ENCODE assay signal across 9 mouse cellular contexts in the genomic region with DNA sequence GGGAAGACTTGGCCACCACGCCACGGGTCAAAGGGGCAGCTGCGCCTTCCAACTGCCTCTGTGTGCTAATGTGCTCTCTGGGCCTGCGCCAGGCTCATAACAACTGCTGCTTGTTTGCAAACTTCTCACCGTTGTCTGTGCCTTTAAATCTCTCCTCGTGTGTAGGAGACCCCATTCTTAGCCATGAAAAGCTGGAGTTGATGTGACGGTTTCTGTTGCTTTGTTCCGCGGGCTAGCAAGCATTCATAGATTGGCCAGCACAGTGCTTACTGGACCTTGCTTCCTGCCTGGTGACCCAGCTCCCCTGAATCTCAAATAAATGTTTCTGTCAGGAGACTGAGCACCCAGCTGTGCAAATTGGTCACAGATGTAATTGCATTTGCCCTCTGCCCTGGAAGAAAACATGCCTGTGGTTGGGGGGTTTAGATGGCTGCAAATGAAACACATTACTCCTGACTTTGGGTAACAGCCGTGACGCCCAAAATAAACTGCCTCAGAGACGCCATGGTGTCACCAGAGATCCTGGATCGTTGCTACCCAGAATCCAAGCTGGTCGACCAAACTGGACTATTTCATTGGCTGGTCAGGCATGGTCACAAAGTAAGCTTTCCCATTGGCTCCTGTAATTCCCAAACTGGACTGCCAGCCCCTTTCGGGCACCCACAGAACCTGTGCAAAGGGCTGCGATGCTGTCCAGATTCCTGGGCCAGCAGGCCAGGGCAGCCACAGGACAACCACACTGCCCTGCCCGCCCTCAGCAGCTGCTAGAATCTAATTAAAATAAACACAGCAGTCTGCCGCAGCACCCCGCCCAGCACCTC. TPM values are rescaled to one million over a fixed set of nuclear protein-coding genes. Genes with fewer than 3 reads are reported as not detected.
DNase-seq lines count a peak whose midpoint lies in the region; ATAC-seq and TF ChIP-seq lines count a peak whose summit lies in the region.
"Had no signal": no experiment of that assay in that cellular context is flagged by ENCODE, and none has a peak within 500 bp of the region (broad histone marks: within the 10 kb centered on the region; RNA-seq: fewer than 3 reads in every experiment).

No protein-coding gene starts in this region.

- peaks cover 38% of the 10 kb centered on the region for H3K4me1 ChIP-seq in forebrain, embryonic 10.5 days
- H3K4me1 ChIP-seq in forebrain, postnatal 0 days (ENCODE audit: insufficient read depth) = no peaks in the 10 kb centered on the region
- H3K4me1 ChIP-seq in hindbrain, postnatal 0 days (ENCODE audit: insufficient read depth, low read length) = peaks cover 13% of the 10 kb centered on the region

- H3K36me3 ChIP-seq in forebrain, embryonic 10.5 days (replicated peaks) = no peaks in the 10 kb centered on the region
- H3K36me3 ChIP-seq in forebrain, postnatal 0 days (ENCODE audit: insufficient read depth) = no peaks in the 10 kb centered on the region
- H3K36me3 ChIP-seq in hindbrain, postnatal 0 days (ENCODE audit: insufficient read depth, low read length) = no peaks in the 10 kb centered on the region
- H3K36me3 ChIP-seq in splenic B cell, adult 2 months (ENCODE audit: control insufficient read depth, insufficient read depth, low read length, poor library complexity, severe bottlenecking) = no peaks in the 10 kb centered on the region

- H3K4me2 ChIP-seq in forebrain, postnatal 0 days (ENCODE audit: low read depth) = no peak overlapping the region
- H3K4me2 ChIP-seq in hindbrain, postnatal 0 days (ENCODE audit: low read depth, low read length) = peak overlapping the region; percentile 29; the same call in 1 of the 2 replicates

- H3K4me3 ChIP-seq in forebrain, embryonic 10.5 days = no peak overlapping the region; the same call in 1 of the 2 replicates
- H3K4me3 ChIP-seq in forebrain, postnatal 0 days (ENCODE audit: low read depth, low read length) = no peak overlapping the region
- no peak overlapping the region for H3K4me3 ChIP-seq in hindbrain, postnatal 0 days (ENCODE audit: low read length)

- no peak for ATAC-seq in forebrain, postnatal 0 days
- peak; percentile 82 for ATAC-seq in hindbrain, postnatal 0 days
- no peak for ATAC-seq in activated CD4-positive, CD25-positive, alpha-beta regulatory T cell, adult 4 months
- ATAC-seq in megakaryocyte progenitor cell, adult 5-6 weeks (replicated peaks; ENCODE audit: poor library complexity) = no peak

- peak overlapping the region; percentile 78 for H3K27ac ChIP-seq in forebrain, embryonic 10.5 days
- H3K27ac ChIP-seq in forebrain, postnatal 0 days (ENCODE audit: low read depth, low read length) = no peak overlapping the region
- H3K27ac ChIP-seq in hindbrain, postnatal 0 days = peak overlapping the region; percentile 45; the same call in 1 of the 2 replicates

- TF ChIP-seq CTCF in forebrain, postnatal 0 days (IDR thresholded peaks at IDR 0.05; ENCODE audit: low read depth) = no peak
- no peak for TF ChIP-seq CTCF in hindbrain, postnatal 0 days (IDR thresholded peaks at IDR 0.05; ENCODE audit: low read depth)

- peaks cover 74% of the 10 kb centered on the region for H3K27me3 ChIP-seq in forebrain, embryonic 10.5 days (ENCODE audit: poor library complexity, severe bottlenecking)
- H3K27me3 ChIP-seq in forebrain, postnatal 0 days (ENCODE audit: insufficient read depth, low read length) = peaks cover 15% of the 10 kb centered on the region
- no peaks in the 10 kb centered on the region for H3K27me3 ChIP-seq in hindbrain, postnatal 0 days (ENCODE audit: insufficient read depth, low read length)
- H3K27me3 ChIP-seq in splenic B cell, adult 2 months (ENCODE audit: control insufficient read depth, insufficient read depth, low read length, poor library complexity, severe bottlenecking) = no peaks in the 10 kb centered on the region
- H3K27me3 ChIP-seq: CH12.LX had no signal

- no peaks in the 10 kb centered on the region for H3K9me3 ChIP-seq in forebrain, embryonic 10.5 days
- no peaks in the 10 kb centered on the region for H3K9me3 ChIP-seq in forebrain, postnatal 0 days (ENCODE audit: low read length)
- no peaks in the 10 kb centered on the region for H3K9me3 ChIP-seq in hindbrain, postnatal 0 days (ENCODE audit: low read length)

- WGBS in forebrain, embryonic 10.5 days = 31% methylated on average over 19 of the region's 19 CpGs
- 36% methylated on average over 19 of the region's 19 CpGs for WGBS in forebrain, postnatal 0 days
- 10% methylated on average over 19 of the region's 19 CpGs for WGBS in hindbrain, postnatal 0 days

- no peak overlapping the region for H3K9ac ChIP-seq in forebrain, postnatal 0 days
- no peak overlapping the region for H3K9ac ChIP-seq in hindbrain, postnatal 0 days (replicated peaks; ENCODE audit: low read length)

- peak; percentile 66 for DNase-seq in forebrain, embryonic 10.5 days (ENCODE audit: extremely low spot score, low spot score)
- DNase-seq in forebrain, postnatal 0 days = no peak
- peak; percentile 84 for DNase-seq in embryo, embryonic 11 days
- peak; percentile 75 for DNase-seq in hindbrain, postnatal 0 days (ENCODE audit: low spot score)
- peak; percentile 41 for DNase-seq in lung, postnatal 14 days
- DNase-seq in splenic B cell, adult 2 months (ENCODE audit: low read depth, low spot score) = peak; percentile 66

RNA-seq across cellular contexts. Expression of a gene that starts 37.6 kb away (rescaled TPM):
- polyA plus RNA-seq in forebrain, embryonic 10.5 days (2016; fragmentation: Nextera tagmentation; extraction: Ambion mirVana) = 27.3 and 31.5 TPM in 2 replicates
- 23.7 and 23.8 TPM in 2 replicates for total RNA-seq in forebrain, postnatal 0 days (2014; rRNA removed)
- 39.5 and 40.8 TPM in 2 replicates for polyA plus RNA-seq in forebrain, postnatal 0 days (2015; fragmentation: Nextera tagmentation; extraction: Ambion mirVana)
- total RNA-seq in hindbrain, postnatal 0 days (2014; rRNA removed) = 21.7 and 27.9 TPM in 2 replicates
- 41.5 and 43.3 TPM in 2 replicates for polyA plus RNA-seq in hindbrain, postnatal 0 days (2015; fragmentation: Nextera tagmentation; extraction: Ambion mirVana)
- polyA plus RNA-seq in activated CD4-positive, CD25-positive, alpha-beta regulatory T cell, adult 4 months (2017; shearing (Covaris generic)) = not detected
- 16.3 and 20.5 TPM in 2 replicates for total RNA-seq in megakaryocyte progenitor cell, adult 5-6 weeks (2015)
- 13.6 and 15.3 TPM in 2 replicates for total RNA-seq in megakaryocyte progenitor cell, adult 5-6 weeks (2017)

Comparison
In these comparisons a context has a peak if more than half of its experiments do, and no peak if none do; other contexts are left out.
1. RNA of a gene that starts 37.6 kb away (polyA plus RNA-seq): 41.5 to 43.3 TPM in hindbrain, postnatal 0 days, 39.5 to 40.8 TPM in forebrain, postnatal 0 days and 27.3 to 31.5 TPM in forebrain, embryonic 10.5 days; not detected in activated CD4-positive, CD25-positive, alpha-beta regulatory T cell, adult 4 months; every median in the first group is over 10 times any median in the second.